Mouse (Mus musculus) c-Kit-negative CD71-positive TER-119-positive erythroid progenitor cells, embryonic 14.5 days (primary cell): ENCODE results near the gene Rsbn1.

Source experiments
- DNase-seq: peaks from one replicate; pipeline ENCODE4 v3.0.0-alpha.2; 2013; ENCODE audit warnings: low read depth, low spot score

The Rsbn1 gene

DNA sequence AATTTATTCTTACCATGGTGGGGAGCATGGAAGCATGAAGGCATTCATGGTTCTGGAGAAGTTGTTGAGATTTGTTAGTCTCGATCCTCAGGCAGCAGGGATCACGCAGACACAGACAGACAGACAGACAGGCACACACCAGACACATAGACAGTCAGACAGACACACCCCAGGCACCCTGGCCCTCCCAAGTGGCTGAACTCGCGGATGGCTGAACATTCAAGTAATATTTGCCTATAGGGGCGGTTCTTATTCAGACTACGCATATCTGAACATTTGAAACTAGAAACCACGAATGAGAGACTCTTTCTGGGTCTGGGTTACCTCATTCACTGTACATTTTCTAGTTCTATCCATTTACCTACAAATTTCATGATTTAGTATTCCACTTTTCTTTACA lies 34.7 kb downstream of the Rsbn1 start:
- DNase-seq = no peak

- DNase-seq = no peak
Measured at GRCm38 (mm10) chr3:103960622-103961021, 46.7 kb downstream of the Rsbn1 start.

DNA sequence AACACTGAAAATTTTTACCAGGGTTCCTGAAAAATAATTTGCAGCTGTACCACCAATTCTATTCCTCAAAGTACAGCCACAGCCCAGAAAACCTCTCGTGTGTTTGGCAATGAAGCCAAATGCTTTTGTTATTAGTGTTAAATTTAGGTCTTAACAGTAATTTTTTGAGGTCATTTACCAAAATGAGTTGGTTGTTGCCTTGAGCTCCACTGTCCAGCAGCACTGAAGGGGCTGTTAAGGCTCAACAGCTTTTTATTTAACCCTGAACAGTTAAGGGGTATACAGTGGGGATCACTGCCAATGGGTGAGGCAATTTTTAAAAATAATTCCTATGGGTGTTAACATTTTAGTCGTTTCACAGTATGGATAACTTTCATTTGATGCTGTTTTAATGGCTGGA lies 53.3 kb downstream of the Rsbn1 start:
- DNase-seq = peak; percentile 13

GRCm38 (mm10) chr3:103967861-103968691 lies 54.2 kb downstream of the Rsbn1 start, which contains the start of gene Phtf1:
TSS of gene Phtf1 (plus strand) at chr3:103968110.
- peak; percentile 73 for DNase-seq

DNA sequence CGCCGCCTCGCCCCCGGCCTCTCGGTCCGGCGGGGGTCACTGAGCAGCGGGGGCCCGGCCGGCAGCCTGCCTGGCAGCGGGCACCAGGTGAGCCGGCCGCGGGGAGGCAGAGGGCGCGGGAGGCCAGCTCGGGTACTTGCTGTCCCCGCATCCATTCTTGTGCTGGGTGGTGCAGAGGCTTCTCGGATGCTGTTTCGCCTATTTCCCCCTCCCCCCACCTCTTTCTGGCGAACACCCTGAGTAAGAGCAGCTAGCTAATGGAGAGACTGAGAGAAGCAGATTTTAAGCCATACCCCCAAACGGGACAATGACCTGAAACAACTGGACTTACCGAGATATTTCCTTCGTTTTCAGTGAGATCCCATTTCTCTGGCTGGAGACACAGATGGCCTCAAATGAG lies 54.8 kb downstream of the Rsbn1 start:
- no peak for DNase-seq

DNA sequence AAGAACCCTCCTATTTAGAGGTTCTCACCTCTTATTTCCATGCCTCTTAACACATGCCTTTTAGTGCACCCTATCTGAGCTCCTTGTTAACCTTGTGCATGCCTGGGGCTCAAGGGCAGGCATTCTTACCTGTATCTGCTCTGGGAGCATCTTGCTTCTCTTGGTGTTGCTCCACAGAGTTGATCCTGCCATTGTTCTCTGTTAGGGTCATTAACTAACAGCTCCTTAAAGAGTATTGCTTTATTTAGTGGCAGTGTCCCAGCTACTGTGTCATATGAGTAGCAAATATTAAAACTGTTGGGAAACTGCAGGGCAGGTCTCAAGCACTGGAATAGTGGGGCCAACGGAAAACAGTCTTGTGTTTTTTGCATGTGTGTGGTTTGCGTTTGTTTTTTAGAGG lies 57.2 kb downstream of the Rsbn1 start:
- no peak for DNase-seq

DNA sequence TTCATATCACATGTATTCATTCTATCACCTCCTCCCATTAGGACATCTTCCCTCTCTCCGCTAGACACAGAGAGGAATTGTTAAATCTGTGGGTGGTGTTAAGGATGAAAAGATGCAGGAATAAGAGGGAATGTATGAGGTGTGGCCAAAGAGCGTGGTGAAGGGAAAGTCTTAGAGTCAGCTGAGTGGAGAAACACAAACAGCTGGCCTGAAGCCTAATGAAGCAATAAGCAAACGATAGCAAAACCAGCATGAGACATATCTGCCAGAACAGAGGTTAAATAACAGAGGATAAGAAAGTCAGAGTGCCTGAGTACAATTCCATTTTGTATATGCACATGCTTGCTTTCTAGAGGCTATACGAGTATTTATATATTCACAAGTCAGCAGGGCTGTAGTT lies 70.6 kb downstream of the Rsbn1 start:
- no peak for DNase-seq

DNA sequence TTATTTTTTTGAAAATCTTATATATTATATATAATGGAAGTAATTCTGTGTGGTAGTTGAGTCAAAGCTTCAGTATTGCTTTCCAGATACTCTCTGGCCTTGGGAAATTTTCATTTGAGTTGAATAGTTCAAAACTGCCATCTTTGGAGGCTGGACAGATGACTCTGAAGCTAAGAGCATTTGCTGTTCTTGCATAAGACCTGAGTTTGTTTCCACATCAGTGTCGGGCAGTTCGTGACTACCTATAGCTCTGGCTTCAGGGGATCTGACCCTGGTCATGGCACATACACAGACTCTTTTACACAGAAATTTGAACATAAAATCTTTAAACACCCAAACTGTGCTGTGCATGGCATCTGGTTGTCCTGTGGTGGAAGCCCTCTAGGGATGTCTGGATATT lies 71.3 kb downstream of the Rsbn1 start:
- DNase-seq = no peak

DNA sequence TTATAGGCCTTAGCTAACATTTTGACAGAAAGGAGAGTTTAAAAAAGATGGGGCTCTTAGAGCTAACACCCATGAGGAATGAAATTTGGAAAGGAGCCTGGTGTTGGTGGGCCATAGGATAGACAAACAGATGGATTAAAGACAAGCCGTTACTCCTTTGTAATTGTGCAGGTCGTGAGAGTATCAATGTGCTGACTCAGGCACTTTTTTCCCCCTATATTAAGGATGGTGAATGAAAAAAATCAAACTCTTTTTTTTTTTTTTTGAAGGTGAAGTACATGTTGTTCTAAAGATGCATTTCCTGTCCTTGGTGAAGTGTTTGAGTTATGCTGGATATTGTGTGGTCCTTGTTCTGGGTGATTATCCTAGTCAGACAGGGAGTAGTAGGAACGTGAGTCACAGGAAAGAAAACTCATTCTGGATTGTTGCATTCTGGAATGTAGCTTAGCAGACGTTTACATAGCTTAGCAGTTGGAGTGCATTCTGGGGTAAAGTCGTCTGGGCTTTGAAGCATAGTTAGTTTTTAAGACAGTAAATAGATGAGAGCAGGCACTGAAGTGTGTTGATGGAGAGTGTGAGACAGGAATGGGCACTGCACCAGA lies 74.0 kb downstream of the Rsbn1 start:
- DNase-seq = no peak

- no peak for DNase-seq
Measured at GRCm38 (mm10) chr3:103989352-103989751, 75.4 kb downstream of the Rsbn1 start.

GRCm38 (mm10) chr3:103991271-103991670 lies 77.4 kb downstream of the Rsbn1 start:
- DNase-seq = no peak

- DNase-seq = no peak
Measured at GRCm38 (mm10) chr3:103998724-103999123, 84.8 kb downstream of the Rsbn1 start.

DNA sequence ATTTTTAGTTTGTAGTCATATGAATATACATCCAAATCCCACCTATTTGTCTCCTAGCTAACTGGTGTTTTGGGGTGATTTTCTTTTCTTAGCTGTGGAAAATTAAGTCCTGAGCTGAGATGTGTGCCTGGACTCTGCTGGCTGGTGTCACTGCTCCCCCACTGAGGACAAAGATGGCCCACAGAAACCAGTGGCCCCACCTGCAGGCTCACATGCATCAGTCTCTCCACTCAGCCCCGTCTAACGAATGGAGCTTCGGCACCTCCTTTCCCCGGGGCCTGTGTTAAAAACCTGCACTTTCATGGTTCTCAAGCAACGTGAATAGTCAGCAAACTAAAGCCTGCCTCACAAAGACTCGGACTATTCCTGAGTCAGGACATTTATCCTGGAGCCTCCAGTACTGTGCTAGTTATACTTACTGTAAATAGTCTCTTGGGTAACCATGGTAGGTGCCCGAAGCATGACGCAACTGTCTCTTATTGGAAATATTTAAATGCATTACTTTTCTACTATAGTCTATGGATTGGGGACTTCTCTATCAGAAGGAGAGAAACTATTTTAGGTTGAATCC lies 93.1 kb downstream of the Rsbn1 start:
- no peak for DNase-seq

DNA sequence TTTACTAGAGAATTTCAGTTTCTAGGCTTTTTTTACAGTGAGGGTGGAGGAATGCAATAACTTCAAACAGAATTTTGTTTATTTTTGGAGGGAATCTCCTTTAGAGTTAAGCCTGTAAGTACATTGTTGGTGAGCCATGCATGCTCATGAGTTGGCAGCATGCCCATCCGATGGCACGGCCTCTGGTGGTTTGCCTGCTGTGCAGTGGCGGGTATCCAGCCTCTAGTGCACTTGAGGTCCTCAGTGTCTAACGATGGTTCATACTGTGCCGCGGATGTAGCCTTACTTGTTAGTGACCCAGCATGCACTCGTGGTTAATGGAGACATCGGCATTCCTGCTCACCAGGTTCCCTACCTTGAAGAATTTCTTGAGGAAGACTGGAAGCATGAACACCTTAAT lies 93.6 kb downstream of the Rsbn1 start:
- no peak for DNase-seq

DNA sequence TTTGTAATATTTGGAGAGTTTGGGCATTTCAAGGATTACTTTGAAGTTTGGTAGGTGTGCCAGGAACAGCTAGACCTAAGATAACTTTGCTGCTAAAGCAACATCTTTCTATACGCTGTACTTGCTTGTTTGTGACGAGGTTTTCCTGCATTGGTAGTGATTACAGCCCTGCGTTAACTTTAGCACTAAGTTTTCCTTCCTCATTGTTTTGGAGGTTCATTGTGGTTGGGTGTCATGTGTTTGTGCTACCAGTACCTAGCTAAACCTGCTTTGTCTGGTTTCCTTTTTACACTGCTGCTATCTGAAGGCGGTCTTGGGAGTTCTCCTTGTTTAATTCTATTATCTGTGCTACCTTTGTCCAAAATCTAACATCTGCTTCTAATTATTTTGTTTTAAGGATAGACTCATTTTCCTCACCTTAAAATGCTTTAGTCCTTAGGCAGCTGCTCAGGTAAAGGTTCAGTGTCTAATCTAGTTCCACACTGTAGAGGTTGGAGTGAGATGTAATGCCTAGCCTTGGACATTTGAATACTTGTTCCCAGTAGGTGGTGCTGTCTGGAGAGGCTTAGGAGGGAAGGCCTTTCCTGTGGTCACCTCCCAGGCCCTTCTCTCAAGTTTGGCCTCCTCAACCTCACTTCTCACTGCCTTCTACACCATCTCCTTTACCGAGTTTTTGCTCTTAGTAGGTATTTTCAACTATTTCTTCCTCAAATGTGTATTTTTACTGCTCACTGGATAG lies 96.2 kb downstream of the Rsbn1 start:
- no peak for DNase-seq

GRCm38 (mm10) chr3:104011972-104012371 lies 98.1 kb downstream of the Rsbn1 start:
- DNase-seq = no peak
